Mouse (Mus musculus): ENCODE measurements around the gene Tspan5. TPM values are rescaled to one million over a fixed set of nuclear protein-coding genes. Genes with fewer than 3 reads are reported as not detected.

Tspan5 gene
- polyA plus RNA-seq, 1 experiment from 2014 or later, result 55.3 TPM

- Histone ChIP-seq H3K9me3 (no peaks in the 10 kb centered on the region), H3K9ac (replicated peaks) (no peak overlapping the region), H3K4me3 (no peak overlapping the region), H3K36me3 (no peaks in the 10 kb centered on the region), H3K4me2 (replicated peaks) (no peak overlapping the region), H3K4me1 (peaks cover 26% of the 10 kb centered on the region; the same call in 1 of the 2 replicates), H3K27me3 (no peaks in the 10 kb centered on the region), H3K27ac (replicated peaks) (no peak overlapping the region)
- WGBS, result 61% methylated on average over 2 of the region's 2 CpGs
- no peak for ATAC-seq (ENCODE audit: low FRiP score, low read depth)
These were observed 101.2 kb downstream of the Tspan5 start for GRCm38 (mm10) chr3:138843180-138843579.

GRCm38 (mm10) chr3:138843641-138844040 lies 101.6 kb downstream of the Tspan5 start:
- Histone ChIP-seq H3K27me3 (no peaks in the 10 kb centered on the region), H3K27ac (replicated peaks) (no peak overlapping the region), H3K36me3 (no peaks in the 10 kb centered on the region), H3K4me2 (replicated peaks) (no peak overlapping the region), H3K4me1 (peaks cover 26% of the 10 kb centered on the region; the same call in 1 of the 2 replicates), H3K4me3 (no peak overlapping the region), H3K9ac (replicated peaks) (no peak overlapping the region), H3K9me3 (no peaks in the 10 kb centered on the region)
- WGBS, result 96% methylated on average over 5 of the region's 5 CpGs
- ATAC-seq (ENCODE audit: low FRiP score, low read depth), result no peak

DNA sequence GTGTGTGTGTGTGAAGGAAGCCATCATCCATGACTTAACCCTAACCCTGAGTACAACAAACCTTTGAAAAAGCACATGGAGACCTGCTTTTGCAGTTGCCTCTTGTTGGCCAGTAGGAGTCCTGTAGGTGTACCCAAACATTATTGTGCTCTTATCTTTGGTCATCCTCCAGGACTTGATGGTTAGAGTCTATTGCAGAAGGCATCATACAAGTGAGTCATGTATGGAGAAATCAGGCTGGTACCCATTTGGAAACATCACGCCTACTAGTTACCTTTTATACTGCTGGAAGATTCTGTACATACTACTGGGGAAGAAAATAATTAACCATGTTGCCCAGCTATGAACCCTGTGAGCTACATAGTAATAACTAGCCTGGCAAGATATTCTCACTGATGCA lies 103.8 kb downstream of the Tspan5 start:
- Histone ChIP-seq H3K4me2 (replicated peaks) (no peak overlapping the region), H3K4me3 (no peak overlapping the region), H3K9me3 (no peaks in the 10 kb centered on the region), H3K27ac (replicated peaks) (no peak overlapping the region), H3K9ac (replicated peaks) (no peak overlapping the region), H3K4me1 (peaks cover 26% of the 10 kb centered on the region), H3K27me3 (no peaks in the 10 kb centered on the region), H3K36me3 (no peaks in the 10 kb centered on the region)
- 95% methylated on average over 1 of the region's 1 CpGs for WGBS
- no peak for ATAC-seq (ENCODE audit: low FRiP score, low read depth)

GRCm38 (mm10) chr3:138847809-138848208 lies 105.8 kb downstream of the Tspan5 start:
- H3K9ac ChIP-seq (replicated peaks), result no peak overlapping the region
- H3K27ac ChIP-seq (replicated peaks), result no peak overlapping the region
- peaks cover 37% of the 10 kb centered on the region for H3K4me1 ChIP-seq
- H3K9me3 ChIP-seq, result no peaks in the 10 kb centered on the region
- no peak for ATAC-seq (ENCODE audit: low FRiP score, low read depth)
- H3K27me3 ChIP-seq, result no peaks in the 10 kb centered on the region
- H3K4me2 ChIP-seq (replicated peaks), result no peak overlapping the region
- 96% methylated on average over 3 of the region's 3 CpGs for WGBS
- H3K4me3 ChIP-seq, result no peak overlapping the region
- H3K36me3 ChIP-seq, result no peaks in the 10 kb centered on the region

GRCm38 (mm10) chr3:138849755-138850301 lies 107.8 kb downstream of the Tspan5 start:
- WGBS, result 50% methylated on average over 11 of the region's 11 CpGs
- Histone ChIP-seq H3K9ac (replicated peaks) (no peak overlapping the region), H3K9me3 (no peaks in the 10 kb centered on the region), H3K27ac (replicated peaks) (peak overlapping the region; percentile 8; the same call in 1 of the 2 replicates), H3K4me2 (replicated peaks) (no peak overlapping the region), H3K36me3 (no peaks in the 10 kb centered on the region), H3K4me1 (peaks cover 56% of the 10 kb centered on the region), H3K27me3 (no peaks in the 10 kb centered on the region), H3K4me3 (no peak overlapping the region)
- no peak for ATAC-seq (ENCODE audit: low FRiP score, low read depth)

GRCm38 (mm10) chr3:138851876-138852275 lies 109.9 kb downstream of the Tspan5 start:
- H3K9me3 ChIP-seq, result no peaks in the 10 kb centered on the region
- H3K27ac ChIP-seq (replicated peaks), result no peak overlapping the region
- H3K9ac ChIP-seq (replicated peaks), result no peak overlapping the region; the same call in 1 of the 2 replicates
- H3K36me3 ChIP-seq, result no peaks in the 10 kb centered on the region
- H3K27me3 ChIP-seq, result no peaks in the 10 kb centered on the region
- no peak overlapping the region for H3K4me2 ChIP-seq (replicated peaks)
- no peak overlapping the region for H3K4me3 ChIP-seq
- WGBS, result 69% methylated on average over 8 of the region's 8 CpGs
- H3K4me1 ChIP-seq, result peaks cover 76% of the 10 kb centered on the region
- ATAC-seq (ENCODE audit: low FRiP score, low read depth), result peak; percentile 48

DNA sequence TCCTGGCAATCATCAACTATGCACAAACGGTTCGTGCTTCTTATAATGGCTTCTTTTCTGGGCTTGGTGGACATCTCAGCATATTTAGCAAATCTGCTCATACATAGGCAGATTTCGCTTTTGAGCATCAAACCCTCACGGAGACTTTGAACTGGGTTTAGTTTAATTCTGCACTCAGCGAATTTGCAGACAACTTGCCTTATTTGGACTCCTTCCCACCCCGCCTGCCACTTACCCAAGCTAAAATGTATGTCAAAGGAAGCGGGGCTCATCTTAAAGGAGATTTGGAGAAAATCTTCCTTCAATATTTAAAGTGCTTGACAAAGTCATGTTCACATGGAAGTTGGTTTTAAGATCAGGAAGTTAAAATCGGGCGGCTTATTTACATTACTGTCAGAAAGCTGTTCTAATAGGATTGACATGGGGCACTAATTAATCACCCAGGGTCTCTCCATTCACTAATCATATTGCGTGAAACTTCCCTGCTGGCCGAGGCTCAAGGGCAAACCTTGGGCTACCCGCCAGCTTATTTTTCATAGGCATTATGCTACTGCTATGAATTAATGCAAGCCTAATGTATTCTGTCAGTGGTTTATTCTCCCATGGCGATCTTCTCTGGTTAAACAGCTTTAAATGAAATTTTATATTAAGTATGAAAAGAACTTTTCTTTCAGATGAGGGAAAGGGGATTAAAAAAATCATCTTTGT lies 111.1 kb downstream of the Tspan5 start:
- no peak overlapping the region for H3K4me2 ChIP-seq (replicated peaks)
- ATAC-seq (ENCODE audit: low FRiP score, low read depth), result no peak; the same call in 1 of the 2 replicates
- H3K4me3 ChIP-seq, result no peak overlapping the region
- peaks cover 88% of the 10 kb centered on the region for H3K4me1 ChIP-seq
- WGBS, result 37% methylated on average over 13 of the region's 13 CpGs
- no peaks in the 10 kb centered on the region for H3K36me3 ChIP-seq
- no peak overlapping the region for H3K9ac ChIP-seq (replicated peaks)
- H3K9me3 ChIP-seq, result no peaks in the 10 kb centered on the region
- no peak overlapping the region for H3K27ac ChIP-seq (replicated peaks)
- no peaks in the 10 kb centered on the region for H3K27me3 ChIP-seq

DNA sequence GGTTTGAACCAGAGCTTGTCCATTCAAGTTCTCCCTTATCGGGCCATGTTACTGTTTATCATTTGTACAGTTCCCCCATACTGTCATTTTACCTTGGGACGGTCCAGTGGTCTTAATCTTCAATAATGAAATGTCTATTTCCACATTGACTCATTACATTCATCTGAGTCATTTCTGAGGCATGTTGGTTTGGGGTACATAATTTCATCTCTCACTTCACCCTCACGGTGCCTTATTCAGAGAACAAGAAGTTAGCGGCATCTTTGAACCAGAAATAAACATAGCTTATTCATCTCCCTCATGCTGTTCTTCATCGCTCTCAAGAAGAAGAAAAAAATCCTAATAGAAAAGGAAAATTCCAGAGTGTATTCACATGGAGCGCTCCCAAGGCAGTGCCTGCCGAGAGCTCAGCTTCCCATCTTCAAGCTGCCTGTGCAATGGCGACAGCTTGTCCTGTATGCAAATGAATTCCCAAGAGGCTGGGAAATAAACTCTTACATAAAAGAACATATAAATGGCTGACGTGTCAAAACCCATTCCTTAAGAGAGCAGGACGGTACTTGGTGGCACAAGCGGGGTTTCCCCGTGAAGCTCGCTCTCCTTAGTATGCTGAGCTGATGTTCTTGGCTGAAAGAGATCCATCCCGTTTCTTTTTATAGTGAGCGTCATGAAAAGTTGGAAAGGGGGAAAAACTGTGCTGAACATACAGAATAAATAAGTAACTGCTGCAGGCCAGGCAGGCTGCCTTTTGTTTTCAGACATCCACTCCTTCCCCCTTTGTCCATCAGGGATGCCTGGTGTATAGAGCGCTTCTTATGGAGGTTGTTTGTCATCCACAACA lies 112.2 kb downstream of the Tspan5 start:
- no peaks in the 10 kb centered on the region for H3K9me3 ChIP-seq
- H3K4me1 ChIP-seq, result peaks cover 98% of the 10 kb centered on the region
- 27% methylated on average over 16 of the region's 16 CpGs for WGBS
- no peak overlapping the region for H3K9ac ChIP-seq (replicated peaks)
- peak; percentile 61 for ATAC-seq (ENCODE audit: low FRiP score, low read depth)
- no peak overlapping the region for H3K4me3 ChIP-seq
- H3K27me3 ChIP-seq, result no peaks in the 10 kb centered on the region
- peak overlapping the region; percentile 35 for H3K4me2 ChIP-seq (replicated peaks)
- no peaks in the 10 kb centered on the region for H3K36me3 ChIP-seq
- H3K27ac ChIP-seq (replicated peaks), result peak overlapping the region; percentile 64

DNA sequence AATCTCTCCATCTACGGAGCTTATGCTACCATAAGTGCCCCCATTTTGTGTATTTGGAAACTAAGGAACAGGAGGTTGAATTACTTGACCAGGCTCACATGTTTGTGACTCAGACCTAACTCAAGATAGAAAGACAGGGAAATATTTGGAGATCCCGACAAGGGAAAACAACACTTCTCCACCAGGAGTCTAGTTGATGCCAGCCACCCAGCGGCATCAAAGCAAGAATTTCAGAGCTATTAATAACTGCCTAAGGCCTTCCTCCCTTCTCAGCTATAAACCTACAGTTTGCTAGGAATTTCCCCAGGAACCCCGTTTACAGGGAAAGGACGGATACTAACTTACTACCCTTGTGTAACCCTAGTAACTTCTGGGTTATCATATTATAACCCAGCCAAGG lies 113.4 kb downstream of the Tspan5 start:
- no peaks in the 10 kb centered on the region for H3K36me3 ChIP-seq
- H3K27ac ChIP-seq (replicated peaks), result no peak overlapping the region
- WGBS, result 82% methylated on average over 5 of the region's 5 CpGs
- no peaks in the 10 kb centered on the region for H3K9me3 ChIP-seq
- H3K4me3 ChIP-seq, result no peak overlapping the region
- H3K9ac ChIP-seq (replicated peaks), result no peak overlapping the region
- no peak overlapping the region for H3K4me2 ChIP-seq (replicated peaks)
- ATAC-seq (ENCODE audit: low FRiP score, low read depth), result no peak
- peaks cover 97% of the 10 kb centered on the region for H3K4me1 ChIP-seq
- 0 out of 2 replicates have a peak, but pooled peaks cover 3% of the 10 kb centered on the region for H3K27me3 ChIP-seq

DNA sequence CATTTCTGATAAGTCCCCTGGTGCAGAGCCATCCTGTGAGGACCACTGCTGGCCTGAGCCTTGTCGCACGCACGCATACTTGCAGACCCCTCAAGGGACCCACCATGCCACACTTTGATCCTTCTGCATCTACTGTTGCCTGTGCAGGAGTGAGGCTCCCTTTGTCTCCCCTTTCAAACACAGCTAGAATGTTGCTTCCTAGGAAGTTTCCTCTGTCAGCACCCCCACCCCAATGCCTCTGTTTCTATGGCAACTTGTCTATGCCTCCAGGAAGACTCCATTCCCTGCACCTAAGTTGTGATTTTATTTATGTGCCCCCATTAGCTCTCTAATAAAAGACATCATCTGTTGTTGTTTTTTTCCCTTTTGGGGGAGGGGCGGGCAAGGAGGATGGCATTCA lies 115.0 kb downstream of the Tspan5 start:
- Histone ChIP-seq H3K4me1 (peaks cover 85% of the 10 kb centered on the region), H3K27ac (replicated peaks) (no peak overlapping the region), H3K9ac (replicated peaks) (0 out of 2 replicates have a peak overlapping the region, but pooled peaks have one; percentile 24), H3K36me3 (no peaks in the 10 kb centered on the region), H3K9me3 (no peaks in the 10 kb centered on the region), H3K4me2 (replicated peaks) (no peak overlapping the region), H3K27me3 (0 out of 2 replicates have a peak, but pooled peaks cover 3% of the 10 kb centered on the region), H3K4me3 (no peak overlapping the region)
- ATAC-seq (ENCODE audit: low FRiP score, low read depth), result peak; percentile 29; the same call in 1 of the 2 replicates
- 46% methylated on average over 4 of the region's 4 CpGs for WGBS

- Histone ChIP-seq H3K4me3 (no peak overlapping the region), H3K27ac (replicated peaks) (peak overlapping the region; percentile 52; the same call in 1 of the 2 replicates), H3K27me3 (0 out of 2 replicates have a peak, but pooled peaks cover 3% of the 10 kb centered on the region), H3K36me3 (no peaks in the 10 kb centered on the region), H3K9me3 (no peaks in the 10 kb centered on the region), H3K9ac (replicated peaks) (no peak overlapping the region), H3K4me2 (replicated peaks) (no peak overlapping the region), H3K4me1 (peaks cover 75% of the 10 kb centered on the region)
- ATAC-seq (ENCODE audit: low FRiP score, low read depth), result 0 out of 2 replicates have a peak, but pooled peaks have one; percentile 20
- WGBS, result 32% methylated on average over 12 of the region's 12 CpGs
These were observed 116.0 kb downstream of the Tspan5 start for GRCm38 (mm10) chr3:138857805-138858546.
